8 mouse cellular contexts compared by ENCODE assay signal in the genomic region with DNA sequence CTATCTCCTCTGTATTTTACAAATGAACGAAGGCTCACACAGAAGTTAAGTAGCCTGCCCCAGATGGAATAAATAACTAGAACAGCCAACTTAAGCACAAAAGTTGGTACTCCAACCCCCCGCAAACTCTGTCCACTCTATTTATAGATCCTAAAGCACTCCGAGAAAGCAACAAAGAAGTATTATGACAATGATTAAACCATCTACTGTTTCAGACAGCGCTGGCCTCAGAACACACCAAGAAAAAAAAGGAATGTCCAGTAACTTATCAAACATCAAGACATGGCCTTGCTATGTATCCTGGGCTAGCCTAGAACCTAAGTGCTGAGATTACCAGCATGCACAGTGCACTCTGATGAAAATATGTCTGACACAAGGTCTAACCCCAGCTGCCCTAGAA. TPM values are rescaled to one million over a fixed set of nuclear protein-coding genes. Genes with fewer than 3 reads are reported as not detected.
DNase-seq lines count a peak whose midpoint lies in the region; ATAC-seq and TF ChIP-seq lines count a peak whose summit lies in the region.

No protein-coding gene starts in this region.

- no peaks in the 10 kb centered on the region for H3K27me3 ChIP-seq in heart, embryonic 11.5 days (ENCODE audit: control insufficient read depth, insufficient read depth, low read length)
- H3K27me3 ChIP-seq in E14TG2a.4 (ENCODE audit: insufficient read depth, low read length) = no peaks in the 10 kb centered on the region
- H3K27me3 ChIP-seq in forebrain, postnatal 0 days (ENCODE audit: insufficient read depth, low read length) = no peaks in the 10 kb centered on the region; the same call in 1 of the 2 replicates
- H3K27me3 ChIP-seq in liver, embryonic 15.5 days = no peaks in the 10 kb centered on the region

- 68% methylated on average over 4 of the region's 4 CpGs for WGBS in heart, embryonic 11.5 days (ENCODE audit: insufficient replicate concordance)
- 87% methylated on average over 4 of the region's 4 CpGs for WGBS in forebrain, postnatal 0 days
- WGBS in liver, embryonic 15.5 days (ENCODE audit: insufficient replicate concordance) = 71% methylated on average over 4 of the region's 4 CpGs

- DNase-seq in heart, adult 9 months (ENCODE audit: low spot score in 2 of 2) = no peak
- DNase-seq in forebrain, postnatal 0 days = no peak
- DNase-seq in spleen, postnatal 36 days (ENCODE audit: low spot score in 2 of 2) = no peak
- DNase-seq in gastrocnemius, adult 18-20 months (ENCODE audit: low spot score) = no peak
- DNase-seq in cerebellum, postnatal 10 days = no peak

- ATAC-seq in heart, embryonic 11.5 days (replicated peaks; ENCODE audit: insufficient number of reproducible peaks, low FRiP score, low TSS enrichment) = no peak
- ATAC-seq in forebrain, postnatal 0 days = no peak
- no peak for ATAC-seq in liver, embryonic 15.5 days (ENCODE audit: insufficient read depth)

- peaks cover 14% of the 10 kb centered on the region for H3K36me3 ChIP-seq in heart, embryonic 11.5 days (ENCODE audit: control insufficient read depth, insufficient read depth, low read length)
- H3K36me3 ChIP-seq in E14TG2a.4 (ENCODE audit: insufficient read depth, low read length) = peaks cover 35% of the 10 kb centered on the region
- peaks cover 12% of the 10 kb centered on the region for H3K36me3 ChIP-seq in forebrain, postnatal 0 days (ENCODE audit: insufficient read depth)
- H3K36me3 ChIP-seq in liver, embryonic 15.5 days (replicated peaks) = peaks cover 28% of the 10 kb centered on the region

- H3K9ac ChIP-seq in heart, embryonic 11.5 days (ENCODE audit: low read depth, low read length) = peak overlapping the region; percentile 96
- no peak overlapping the region for H3K9ac ChIP-seq in forebrain, postnatal 0 days
- H3K9ac ChIP-seq in liver, embryonic 15.5 days = peak overlapping the region; percentile 84; the same call in 1 of the 2 replicates

- no peaks in the 10 kb centered on the region for H3K9me3 ChIP-seq in heart, embryonic 11.5 days (replicated peaks; ENCODE audit: control insufficient read depth, low read length)
- H3K9me3 ChIP-seq in E14TG2a.4 (ENCODE audit: low read length) = no peaks in the 10 kb centered on the region
- H3K9me3 ChIP-seq in forebrain, postnatal 0 days (ENCODE audit: low read length) = no peaks in the 10 kb centered on the region
- no peaks in the 10 kb centered on the region for H3K9me3 ChIP-seq in liver, embryonic 15.5 days (replicated peaks)

- peak overlapping the region; percentile 72 for H3K4me3 ChIP-seq in heart, embryonic 11.5 days (ENCODE audit: low read depth, low read length)
- H3K4me3 ChIP-seq in E14TG2a.4 (replicated peaks; ENCODE audit: low read length) = peak overlapping the region; percentile 94
- H3K4me3 ChIP-seq in forebrain, postnatal 0 days (ENCODE audit: low read depth, low read length) = peak overlapping the region; percentile 97; the same call in 1 of the 2 replicates
- peak overlapping the region; percentile 91 for H3K4me3 ChIP-seq in liver, embryonic 15.5 days (replicated peaks)

- peaks cover 13% of the 10 kb centered on the region for H3K4me1 ChIP-seq in heart, embryonic 11.5 days (ENCODE audit: control insufficient read depth, insufficient read depth, low read length)
- peaks cover 29% of the 10 kb centered on the region for H3K4me1 ChIP-seq in E14TG2a.4 (replicated peaks; ENCODE audit: low read depth, low read length)
- peaks cover 10% of the 10 kb centered on the region; the same call in 1 of the 2 replicates for H3K4me1 ChIP-seq in forebrain, postnatal 0 days (ENCODE audit: insufficient read depth)
- peaks cover 32% of the 10 kb centered on the region for H3K4me1 ChIP-seq in liver, embryonic 15.5 days (replicated peaks)

- H3K27ac ChIP-seq in heart, embryonic 11.5 days (ENCODE audit: low read depth, low read length) = no peak overlapping the region
- H3K27ac ChIP-seq in forebrain, postnatal 0 days (ENCODE audit: low read depth, low read length) = no peak overlapping the region
- H3K27ac ChIP-seq in liver, embryonic 15.5 days (replicated peaks) = no peak overlapping the region

- TF ChIP-seq CTCF in E14TG2a.4 (conservative IDR thresholded peaks at IDR 0.05; ENCODE audit: low read length) = no peak
- no peak for TF ChIP-seq CTCF in forebrain, postnatal 0 days (IDR thresholded peaks at IDR 0.05; ENCODE audit: low read depth)

- H3K4me2 ChIP-seq in heart, embryonic 11.5 days = peak overlapping the region; percentile 84
- H3K4me2 ChIP-seq in forebrain, postnatal 0 days (ENCODE audit: low read depth) = peak overlapping the region; percentile 67
- H3K4me2 ChIP-seq in liver, embryonic 15.5 days = peak overlapping the region; percentile 89

RNA-seq across cellular contexts. Expression of a gene that starts 1.4 kb away (rescaled TPM):
- 333 and 344 TPM in 2 replicates for polyA plus RNA-seq in heart, embryonic 11.5 days (2014; fragmentation: Nextera tagmentation; extraction: Ambion mirVana)
- 29.9 and 36.1 TPM in 2 replicates for total RNA-seq in forebrain, postnatal 0 days (2014; rRNA removed)
- polyA plus RNA-seq in forebrain, postnatal 0 days (2015; fragmentation: Nextera tagmentation; extraction: Ambion mirVana) = 141 and 151 TPM in 2 replicates
- polyA plus RNA-seq in liver, embryonic 15.5 days (2015; fragmentation: Nextera tagmentation; extraction: Ambion mirVana) = 93.3 and 113 TPM in 2 replicates
- total RNA-seq in gastrocnemius, adult 18-20 months (2021) = 100 to 1,000 TPM; 279 to 302 TPM

RNA-seq across cellular contexts. Expression of a gene that starts 12.4 kb away (rescaled TPM):
- polyA plus RNA-seq in heart, embryonic 11.5 days (2014; fragmentation: Nextera tagmentation; extraction: Ambion mirVana) = 1.5 and 2.0 TPM in 2 replicates
- total RNA-seq in forebrain, postnatal 0 days (2014; rRNA removed) = 0.31 and 0.52 TPM in 2 replicates
- 0.21 TPM in 2 replicates for polyA plus RNA-seq in forebrain, postnatal 0 days (2015; fragmentation: Nextera tagmentation; extraction: Ambion mirVana)
- 0.12 and 0.16 TPM in 2 replicates for polyA plus RNA-seq in liver, embryonic 15.5 days (2015; fragmentation: Nextera tagmentation; extraction: Ambion mirVana)
- 10 to 100 TPM in 1 of 2 experiments, 1 to 10 TPM in 1; 6.0 to 10.8 TPM for total RNA-seq in gastrocnemius, adult 18-20 months (2021)

RNA-seq across cellular contexts. Expression of a gene that starts 28.3 kb away (rescaled TPM):
- polyA plus RNA-seq in heart, embryonic 11.5 days (2014; fragmentation: Nextera tagmentation; extraction: Ambion mirVana) = 64.4 and 65.2 TPM in 2 replicates
- total RNA-seq in forebrain, postnatal 0 days (2014; rRNA removed) = 61.6 and 63.9 TPM in 2 replicates
- polyA plus RNA-seq in forebrain, postnatal 0 days (2015; fragmentation: Nextera tagmentation; extraction: Ambion mirVana) = 43.5 and 49.2 TPM in 2 replicates
- 25.9 and 26.6 TPM in 2 replicates for polyA plus RNA-seq in liver, embryonic 15.5 days (2015; fragmentation: Nextera tagmentation; extraction: Ambion mirVana)
- total RNA-seq in gastrocnemius, adult 18-20 months (2021) = 10 to 100 TPM; 11.6 to 12.1 TPM

RNA-seq across cellular contexts. Expression of a gene that starts 53.8 kb away (rescaled TPM):
- 1.0 and 1.3 TPM in 2 replicates for polyA plus RNA-seq in heart, embryonic 11.5 days (2014; fragmentation: Nextera tagmentation; extraction: Ambion mirVana)
- 0.08 TPM in 1 of 2 replicates, not detected in the other for total RNA-seq in forebrain, postnatal 0 days (2014; rRNA removed)
- polyA plus RNA-seq in forebrain, postnatal 0 days (2015; fragmentation: Nextera tagmentation; extraction: Ambion mirVana) = 0.21 and 0.31 TPM in 2 replicates
- polyA plus RNA-seq in liver, embryonic 15.5 days (2015; fragmentation: Nextera tagmentation; extraction: Ambion mirVana) = 1.0 and 1.4 TPM in 2 replicates
- under 1 TPM; 0.59 to 0.62 TPM for total RNA-seq in gastrocnemius, adult 18-20 months (2021)
